Mouse (Mus musculus): ENCODE results near the gene Ncapd2. TPM values are rescaled to one million over a fixed set of nuclear protein-coding genes. Genes with fewer than 3 reads are reported as not detected.

The Ncapd2 gene
- 121 and 141 TPM in 2 replicates for polyA plus RNA-seq (2012; rRNA removed)

DNA sequence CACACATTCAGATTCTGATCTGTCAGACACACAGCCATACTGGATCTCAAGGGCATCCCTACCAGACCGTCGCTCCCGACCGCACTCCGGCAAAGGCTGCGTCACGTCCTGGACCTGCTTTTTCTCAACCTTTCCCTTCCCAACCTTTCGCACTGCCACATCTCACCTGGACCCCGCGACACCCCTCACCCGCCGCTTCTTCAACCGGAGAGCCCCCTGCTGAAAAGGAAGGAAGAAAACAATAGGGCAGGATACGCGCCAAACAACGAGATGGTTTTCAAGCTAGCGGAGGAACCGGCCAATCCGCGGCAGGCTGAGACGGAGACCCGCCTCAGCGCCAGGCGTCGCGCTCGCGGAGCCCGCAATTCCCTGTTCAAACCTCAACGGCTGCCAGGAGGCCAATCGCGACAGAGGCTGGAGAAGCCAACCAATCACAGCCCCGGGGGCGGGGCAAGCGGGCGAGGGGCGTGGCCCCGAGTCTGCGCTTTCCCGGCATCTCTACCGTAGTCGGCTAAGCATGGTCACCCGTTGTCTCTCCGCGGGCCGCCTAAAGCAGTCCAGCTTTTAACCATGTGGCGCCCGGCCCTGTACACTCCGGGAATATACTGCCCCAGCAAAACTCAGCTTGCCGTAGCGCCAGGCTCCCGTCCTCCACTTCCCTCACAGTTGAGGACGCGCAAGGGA, at the start of gene Ncapd2, which contains the start of gene Mrpl51:
TSS of gene Ncapd2 (minus strand) at position 370 of the 684 bp plus-strand sequence.
TSS of gene Mrpl51 (plus strand) at position 470 of the 684 bp plus-strand sequence.

DNA sequence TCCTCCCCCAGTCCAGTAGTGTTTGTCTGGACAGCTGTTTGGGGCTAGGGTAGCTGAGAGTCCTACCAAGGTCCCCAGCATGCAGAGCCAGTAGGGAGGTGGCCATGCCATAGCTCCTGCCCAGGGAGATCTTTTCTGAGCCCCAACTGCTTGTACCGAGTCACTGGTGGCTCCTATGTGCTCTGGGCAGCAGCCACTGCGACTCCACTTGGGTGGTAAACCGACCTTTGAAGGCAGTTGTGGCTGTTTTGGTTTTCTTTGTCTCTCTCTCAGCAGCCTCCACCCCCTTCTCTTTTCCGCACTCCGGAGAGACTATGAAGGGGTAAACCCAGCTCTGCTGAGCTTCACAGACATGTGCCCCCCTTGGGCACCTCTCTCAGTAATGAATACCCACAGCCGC, 45.3 kb upstream of the Ncapd2 start, which contains the start of gene Cd27:
TSS of gene Cd27 (minus strand) at position 229 of the 400 bp plus-strand sequence.

DNA sequence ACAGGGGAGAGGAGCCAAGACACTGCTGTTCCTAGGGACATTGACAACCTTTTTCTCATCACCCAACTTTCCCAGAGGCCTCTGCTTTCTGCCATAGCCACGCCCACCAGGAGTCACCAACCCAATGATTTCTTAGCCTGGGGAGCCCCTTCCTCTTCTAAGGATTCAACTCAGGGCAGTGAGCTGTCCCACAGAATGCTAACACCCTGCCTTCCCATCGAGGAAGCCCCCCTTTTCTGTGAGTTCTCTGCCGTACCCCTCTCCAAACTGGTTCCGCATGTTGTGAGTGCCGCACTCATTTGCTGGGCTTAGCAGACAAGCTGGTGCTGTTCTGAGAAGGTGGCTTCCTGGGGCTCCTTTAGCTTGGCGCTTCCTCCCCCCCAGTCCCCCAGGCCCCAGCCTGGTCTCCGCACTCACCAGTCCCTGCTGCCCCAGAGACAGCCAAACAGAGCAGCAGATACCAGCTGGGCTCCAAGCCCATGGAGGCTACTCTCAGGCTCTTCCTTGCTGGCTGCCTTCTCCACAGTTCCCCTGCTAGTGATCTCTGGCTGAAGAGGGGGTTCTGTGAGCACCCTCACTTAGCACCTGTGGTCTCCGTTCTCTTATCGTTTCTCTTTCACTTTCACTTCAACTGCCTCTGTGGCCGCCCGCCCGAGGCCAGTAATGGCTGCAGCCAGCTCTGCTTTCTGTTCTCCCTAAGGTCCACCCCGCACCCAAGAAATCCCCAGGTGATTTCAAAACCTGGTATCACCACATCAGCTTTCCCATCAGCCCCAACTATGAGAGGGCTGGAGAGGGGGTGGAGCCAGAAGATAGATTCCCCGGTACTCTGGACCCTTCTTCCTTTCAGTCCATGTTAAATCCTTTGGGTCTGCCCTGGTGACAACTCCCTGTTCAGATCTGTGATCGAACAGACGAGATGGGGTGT, 39.9 kb upstream of the Ncapd2 start, which contains the start of gene Tapbpl:
TSS of gene Tapbpl (minus strand) at position 744 of the 928 bp plus-strand sequence.

DNA sequence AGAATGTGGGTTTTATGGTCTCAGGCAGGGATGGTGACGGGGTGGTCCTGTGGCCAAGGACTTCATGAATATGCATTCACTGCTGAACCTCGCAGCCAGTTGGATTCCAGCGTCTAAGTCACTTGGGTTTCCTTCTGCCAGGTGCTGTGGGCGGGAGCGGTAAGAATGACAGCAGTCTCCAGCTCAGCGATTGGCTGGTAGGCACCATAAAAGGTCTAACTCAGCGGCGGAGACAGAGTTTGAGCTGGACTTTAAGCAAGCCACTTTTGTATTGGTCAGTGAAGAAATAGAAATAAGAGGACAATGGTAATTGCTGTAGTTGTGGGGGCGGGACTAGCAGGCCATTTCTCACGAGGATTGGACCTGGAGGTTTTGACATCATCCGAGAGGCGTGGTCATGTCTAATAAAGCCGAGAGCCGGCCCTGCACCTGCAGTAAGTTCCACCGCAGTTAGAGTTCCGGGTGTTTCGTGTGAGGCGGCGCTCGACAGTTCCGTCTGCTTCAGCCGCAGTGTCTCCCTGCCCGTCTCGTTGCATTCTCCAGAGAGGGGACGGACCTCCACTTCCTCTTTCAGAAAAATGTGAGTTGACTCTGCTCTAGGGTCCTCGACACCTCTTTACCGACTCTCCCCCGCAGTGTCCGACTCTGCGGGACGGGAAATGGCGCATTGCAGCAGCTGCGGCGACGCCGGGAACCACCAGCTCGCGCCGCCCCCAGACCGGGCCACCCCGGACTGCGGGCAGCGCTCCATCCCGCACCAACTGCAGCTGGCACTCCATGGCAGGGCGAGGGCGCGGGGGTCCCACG, 23.9 kb upstream of the Ncapd2 start, which contains the start of gene Vamp1:
TSS of gene Vamp1 (plus strand) at position 404 of the 807 bp plus-strand sequence.

DNA sequence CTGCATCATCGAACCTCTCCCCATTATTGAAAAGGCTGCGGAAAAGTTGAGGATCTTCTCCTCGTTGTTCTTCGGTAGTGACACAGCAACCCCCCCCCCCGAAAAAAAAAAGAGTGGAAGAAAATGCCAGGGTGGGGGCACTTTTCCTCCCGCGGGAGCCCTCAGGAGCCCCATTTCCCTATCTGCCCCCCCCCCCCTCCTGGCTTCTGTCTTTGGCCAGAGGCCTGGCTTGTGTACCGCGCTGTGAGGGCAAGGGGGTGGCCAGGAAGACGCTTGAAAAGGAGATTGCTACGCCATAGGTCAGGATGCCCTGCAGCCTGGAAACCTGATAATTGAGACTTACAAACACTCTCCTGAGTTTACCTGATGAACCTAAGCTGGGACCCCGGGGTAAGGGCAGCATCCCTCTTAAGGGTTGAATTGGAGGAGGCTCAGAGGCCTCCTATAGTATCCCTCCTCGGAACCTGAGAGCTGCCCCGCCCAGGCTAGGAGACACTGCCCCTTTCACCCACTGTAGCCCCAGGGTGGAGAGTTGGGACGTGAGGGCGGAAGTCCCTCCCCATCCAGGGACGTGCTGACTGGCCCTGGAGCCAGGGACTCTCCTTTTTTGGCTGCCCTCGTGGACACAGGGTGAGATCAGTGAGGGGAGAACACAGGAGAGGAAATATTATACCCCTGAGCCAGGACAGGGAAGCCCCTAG, 25.3 kb downstream of the Ncapd2 start, which contains the start of gene Gapdh:
TSS of gene Gapdh (minus strand) at position 417 of the 701 bp plus-strand sequence.

GRCm38 (mm10) chr6:125145001-125145400, 46.5 kb downstream of the Ncapd2 start, which contains the start of gene Iffo1:
Iffo1 (plus strand) TSS chr6:125145241.

DNA sequence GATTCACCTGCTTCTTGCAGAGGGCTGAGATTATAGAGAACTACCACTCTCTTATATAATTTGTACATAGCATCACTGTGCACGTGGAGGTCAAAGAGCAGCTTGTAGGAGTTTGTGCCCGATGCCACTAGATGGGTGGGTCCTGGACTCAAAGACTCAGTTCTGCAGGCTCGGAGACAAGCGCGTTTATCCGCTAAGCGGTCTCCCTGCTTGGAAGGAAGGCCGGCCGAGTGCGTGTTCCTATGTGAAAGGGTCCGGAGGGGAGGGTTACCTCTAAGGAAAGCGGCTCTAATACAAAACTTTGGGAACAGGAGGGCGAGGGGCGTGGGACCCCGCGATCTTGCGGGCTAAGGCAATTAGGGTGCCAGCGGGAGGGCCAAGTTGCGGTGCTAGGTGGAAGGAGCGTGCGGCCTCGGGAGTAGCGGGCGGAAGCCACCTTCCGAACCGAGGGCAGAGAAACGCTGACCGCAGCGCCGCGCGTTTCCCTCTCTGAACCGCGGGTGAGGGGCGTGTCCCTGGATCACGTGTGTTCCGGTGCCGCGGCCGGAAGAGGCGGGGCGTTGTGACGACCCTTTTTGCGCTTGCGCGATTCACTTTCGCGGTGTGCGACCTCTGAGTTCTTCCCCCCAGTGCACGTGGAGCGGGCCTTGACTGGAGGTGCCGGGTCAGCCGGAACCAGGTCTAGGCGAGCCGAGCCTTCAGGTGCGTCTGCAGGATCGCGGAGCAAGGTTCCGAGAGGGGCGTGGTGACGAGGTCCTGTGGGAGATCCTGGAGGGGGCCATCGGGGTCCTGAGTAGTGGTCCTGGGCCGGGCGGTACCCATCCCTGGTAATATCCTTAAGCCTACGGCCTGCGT, 60.0 kb downstream of the Ncapd2 start, which contains the start of gene Nop2:
TSS of gene Nop2 (plus strand) at position 608 of the 855 bp plus-strand sequence.

Other genes with a start within 250 kb of the Ncapd2 start
- 48.8 and 56.1 TPM in 2 replicates for gene Cops7a, start 226.2 kb downstream of the Ncapd2 start, polyA plus RNA-seq (2012; rRNA removed)
- gene Pianp, start 195.0 kb downstream of the Ncapd2 start, polyA plus RNA-seq (2012; rRNA removed) = 0.03 TPM in 2 replicates
- 18.1 and 21.6 TPM in 2 replicates for gene Zfp384, start 182.6 kb downstream of the Ncapd2 start, polyA plus RNA-seq (2012; rRNA removed)
- 16.7 and 18.7 TPM in 2 replicates for gene Ing4, start 151.9 kb downstream of the Ncapd2 start, polyA plus RNA-seq (2012; rRNA removed)
- 2.5 and 3.8 TPM in 2 replicates for gene Acrbp, start 142.0 kb downstream of the Ncapd2 start, polyA plus RNA-seq (2012; rRNA removed)
- 1.1 and 1.9 TPM in 2 replicates for gene Lpar5, start 123.8 kb downstream of the Ncapd2 start, polyA plus RNA-seq (2012; rRNA removed)
- gene Chd4, start 95.7 kb downstream of the Ncapd2 start, polyA plus RNA-seq (2012; rRNA removed) = 24.7 and 28.3 TPM in 2 replicates
- 24.5 and 26.9 TPM in 2 replicates for gene Nop2, start 59.8 kb downstream of the Ncapd2 start, polyA plus RNA-seq (2012; rRNA removed)
- 5.8 and 6.3 TPM in 2 replicates for gene Iffo1, start 46.5 kb downstream of the Ncapd2 start, polyA plus RNA-seq (2012; rRNA removed)
- 1,650 and 2,016 TPM in 2 replicates for gene Gapdh, start 25.2 kb downstream of the Ncapd2 start, polyA plus RNA-seq (2012; rRNA removed)
- gene Mrpl51, start 100 bp upstream of the Ncapd2 start, polyA plus RNA-seq (2012; rRNA removed) = 53.6 and 57.5 TPM in 2 replicates
- gene Vamp1, start 23.9 kb upstream of the Ncapd2 start, polyA plus RNA-seq (2012; rRNA removed) = 3.4 and 3.6 TPM in 2 replicates
- 4.1 and 4.3 TPM in 2 replicates for gene Tapbpl, start 40.2 kb upstream of the Ncapd2 start, polyA plus RNA-seq (2012; rRNA removed)
- gene Cd27, start 45.3 kb upstream of the Ncapd2 start, polyA plus RNA-seq (2012; rRNA removed) = 0.52 and 0.83 TPM in 2 replicates
- gene Tuba3a, start 94.3 kb upstream of the Ncapd2 start, polyA plus RNA-seq (2012; rRNA removed) = 0.03 TPM in 1 of 2 replicates, not detected in the other
- gene Ltbr, start 122.2 kb upstream of the Ncapd2 start, polyA plus RNA-seq (2012; rRNA removed) = 10.4 and 14.8 TPM in 2 replicates
- gene Scnn1a, start 129.0 kb upstream of the Ncapd2 start, polyA plus RNA-seq (2012; rRNA removed) = 0.24 and 0.32 TPM in 2 replicates
- 14.7 and 18.1 TPM in 2 replicates for gene Tnfrsf1a, start 157.7 kb upstream of the Ncapd2 start, polyA plus RNA-seq (2012; rRNA removed)
- 0.35 and 0.48 TPM in 2 replicates for gene Plekhg6, start 189.1 kb upstream of the Ncapd2 start, polyA plus RNA-seq (2012; rRNA removed)